Mouse (Mus musculus) gonadal fat pad, adult 2 months (tissue): ENCODE results near the gene Ripk3. TPM values are rescaled to one million over a fixed set of nuclear protein-coding genes. Genes with fewer than 3 reads are reported as not detected.
A peak's percentile ranks its signal among the peaks of the same experiment; 100 is the strongest.
"Not testable (repeated sequence)": the region's sequence is repeated elsewhere in the genome, so short reads cannot be mapped to it uniquely, and the experiment has no call there.

Experiments used
- DNase-seq: peaks from one replicate; pipeline ENCODE4 v3.0.0-alpha.2; 2012; ENCODE audit warnings: low read depth
- polyA plus RNA-seq: library from polyadenylated mRNA; depleted of rRNA; stranded (reverse); fragments of >200 nt; gene quantifications from 2 replicates; pipeline ENCODE4 v1.2.3, GENCODE M21; 2012; rRNA removed

Ripk3 gene
- polyA plus RNA-seq, 1 experiment: 10.7 TPM

DNA sequence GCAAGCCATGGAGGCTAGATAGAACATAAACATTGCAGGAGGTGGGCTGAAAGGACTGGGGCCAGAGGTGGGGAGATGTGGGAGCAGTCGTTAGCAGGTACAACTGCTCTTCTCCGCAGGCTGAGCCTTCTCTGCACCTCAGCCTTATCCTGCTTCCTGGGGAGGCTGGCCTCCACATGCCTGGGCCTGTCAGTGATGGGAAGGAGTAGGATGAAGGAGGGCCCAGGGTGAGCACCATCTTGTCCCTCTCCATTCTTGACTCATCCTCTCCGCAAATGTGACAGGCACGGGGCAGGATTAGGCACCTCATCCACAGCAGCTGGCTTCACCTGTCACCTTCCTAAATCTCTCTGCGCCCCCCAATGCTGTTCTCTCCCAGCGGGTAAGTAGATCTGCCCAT lies 27.5 kb downstream of the Ripk3 start, which contains the start of gene Ltb4r2:
Gene Ltb4r2, plus strand, starts transcription at position 266 of the 400 bp plus-strand sequence.
- DNase-seq: no peak

DNA sequence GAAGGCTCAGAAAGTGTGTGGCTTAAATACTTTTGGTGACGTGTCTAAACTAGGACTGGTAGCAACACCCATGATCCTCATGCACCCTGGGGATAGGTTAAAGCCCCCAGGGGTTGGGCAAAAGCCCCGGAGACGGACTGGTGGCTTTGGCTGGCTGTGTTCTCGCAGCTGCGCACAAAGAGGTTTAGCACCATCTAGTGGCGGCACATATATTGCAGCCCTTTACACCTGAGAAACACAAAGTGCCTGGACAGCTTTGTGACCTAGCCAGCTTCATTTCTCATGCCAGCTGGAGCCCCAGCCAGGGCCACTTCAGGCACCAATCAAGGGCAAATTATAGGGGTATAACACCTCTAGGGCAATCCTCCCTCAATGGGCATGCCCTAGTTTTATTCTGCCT lies 28.5 kb downstream of the Ripk3 start:
- DNase-seq: not testable (repeated sequence)

DNA sequence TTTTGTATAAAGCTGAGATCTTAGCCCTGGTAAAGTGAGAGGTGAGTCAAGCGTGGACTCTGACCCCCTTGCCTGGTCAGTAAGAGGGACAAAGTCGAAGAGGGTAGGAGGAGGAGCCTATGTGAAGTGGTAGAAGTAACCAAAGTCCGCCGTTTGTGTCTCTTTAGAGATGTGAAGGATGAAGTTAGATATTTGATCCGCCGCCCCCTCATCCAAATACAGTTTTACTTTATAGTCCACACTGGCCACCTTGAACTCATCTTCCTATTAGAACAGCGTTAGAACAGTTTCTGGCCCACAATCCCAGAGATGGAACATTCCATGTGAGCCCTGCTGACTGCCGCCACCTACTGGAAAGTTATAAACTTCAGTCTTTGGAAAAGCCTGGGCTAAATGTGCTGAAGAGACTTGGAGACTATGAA lies 30.3 kb downstream of the Ripk3 start, which contains the start of gene Cideb:
Gene Cideb, minus strand, starts transcription at position 96 of the 422 bp plus-strand sequence.
- DNase-seq: no peak

DNA sequence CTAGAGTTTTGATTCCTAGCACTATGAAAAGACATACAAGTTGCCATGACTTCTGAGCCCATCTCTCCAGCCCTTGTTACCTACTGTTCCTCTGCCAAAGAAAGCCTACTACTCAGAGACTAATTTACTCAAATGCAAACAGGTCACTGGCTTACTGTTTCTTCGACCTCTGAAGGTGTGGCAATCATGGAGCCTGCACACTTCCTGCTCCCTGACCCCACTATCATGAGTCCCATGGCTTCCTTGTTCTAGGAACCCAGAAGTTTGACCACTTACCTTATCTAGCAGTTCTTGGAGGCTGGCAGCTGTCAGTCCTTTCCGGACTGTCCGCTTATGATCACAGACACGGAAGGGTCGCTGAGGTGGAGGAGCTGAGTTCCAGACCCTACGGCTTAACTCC lies 31.1 kb downstream of the Ripk3 start:
- DNase-seq: no peak

DNA sequence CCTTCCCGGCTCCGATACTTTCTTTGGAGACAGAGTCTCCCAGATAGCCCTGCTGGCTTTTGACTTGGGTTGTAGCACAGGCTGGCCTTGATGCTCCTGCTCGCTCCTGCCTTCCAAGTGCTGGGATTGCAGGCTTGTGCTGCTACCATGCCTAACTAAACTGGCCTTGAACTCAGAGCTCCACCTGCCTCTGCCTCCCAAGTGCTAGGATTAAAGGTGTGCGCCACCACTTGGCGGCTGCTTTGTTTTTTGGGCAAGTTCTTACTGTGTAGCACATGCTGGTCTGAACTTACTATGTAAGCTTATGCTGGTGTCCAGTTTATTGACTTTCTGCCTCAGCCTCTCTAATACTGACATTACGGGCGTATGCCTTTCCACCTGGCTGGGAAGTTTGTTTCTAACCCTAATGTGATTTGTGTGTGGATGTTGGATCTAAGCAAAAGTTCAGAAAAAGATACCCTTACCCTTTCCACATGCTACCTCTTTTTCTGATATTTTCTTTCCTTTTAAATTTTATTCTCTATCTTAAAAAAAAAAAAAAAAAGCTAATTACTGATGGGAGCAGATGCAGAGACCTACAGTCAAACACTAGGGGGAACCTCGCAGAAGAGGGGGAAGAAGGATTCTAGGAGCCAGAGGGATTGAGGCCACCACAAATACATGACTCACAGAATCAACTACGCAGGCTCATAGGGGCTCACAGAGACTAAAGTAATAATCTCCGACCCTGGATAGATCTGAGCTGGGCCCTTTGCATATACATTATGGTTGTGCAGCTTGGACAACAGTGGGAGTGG lies 41.4 kb downstream of the Ripk3 start:
- no peak for DNase-seq

DNA sequence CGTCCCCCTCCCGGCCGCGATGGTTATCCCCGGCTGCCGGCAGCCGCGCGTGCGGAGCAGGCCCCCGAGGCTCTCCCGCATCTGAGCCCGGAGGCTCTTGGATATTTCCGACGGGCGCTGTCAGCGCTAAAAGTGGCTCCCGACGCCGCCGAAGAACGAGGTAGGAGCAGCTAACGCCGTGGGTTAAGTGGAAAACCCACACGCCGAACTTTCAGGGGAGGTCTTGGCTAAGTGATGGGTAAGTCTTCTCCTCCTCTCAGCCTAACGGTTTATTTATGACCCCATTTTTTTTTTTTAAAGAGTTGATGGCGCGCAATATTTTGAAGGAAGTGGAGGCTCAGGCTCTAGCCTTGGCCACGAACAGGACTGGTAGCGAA lies 42.8 kb downstream of the Ripk3 start:
- DNase-seq: no peak

DNA sequence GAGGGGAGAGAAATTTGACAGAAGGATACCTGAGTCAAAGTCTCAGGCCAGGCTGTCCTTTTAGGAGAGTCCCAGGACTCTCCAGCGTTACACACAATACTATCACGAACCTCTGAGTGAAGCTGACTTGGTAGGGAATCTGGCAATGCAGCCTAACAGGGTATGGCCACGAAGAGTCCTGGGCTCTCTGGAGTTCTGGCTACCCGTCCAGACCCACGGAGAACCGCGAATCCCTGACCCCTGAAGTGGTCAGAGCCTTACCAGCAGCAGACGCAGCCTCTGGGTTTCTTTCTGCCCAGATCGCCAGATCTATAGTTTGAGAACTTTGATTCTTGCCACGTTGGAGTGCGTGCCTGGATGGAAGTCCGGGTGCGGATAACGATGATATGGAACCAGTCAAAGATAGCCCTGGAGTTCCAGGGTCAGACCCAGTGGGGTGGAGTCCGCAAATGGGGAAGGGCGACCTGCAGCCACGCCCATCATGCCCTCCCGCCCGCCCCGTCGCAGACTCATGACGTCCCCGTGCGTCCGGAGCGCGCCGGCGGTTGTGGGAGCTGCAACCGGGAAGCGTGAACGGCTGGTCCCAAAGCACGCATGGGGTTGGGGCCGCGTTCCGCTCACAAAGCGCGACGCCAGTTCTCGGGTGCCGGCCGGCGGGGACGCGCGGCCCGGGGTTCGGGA lies 43.3 kb downstream of the Ripk3 start, which contains the start of the genes Dhrs1 and Nop9:
Gene Dhrs1, minus strand, starts transcription at position 511 of the 681 bp plus-strand sequence.
Gene Nop9, plus strand, starts transcription at position 514 of the 681 bp plus-strand sequence.
- DNase-seq: no peak

DNA sequence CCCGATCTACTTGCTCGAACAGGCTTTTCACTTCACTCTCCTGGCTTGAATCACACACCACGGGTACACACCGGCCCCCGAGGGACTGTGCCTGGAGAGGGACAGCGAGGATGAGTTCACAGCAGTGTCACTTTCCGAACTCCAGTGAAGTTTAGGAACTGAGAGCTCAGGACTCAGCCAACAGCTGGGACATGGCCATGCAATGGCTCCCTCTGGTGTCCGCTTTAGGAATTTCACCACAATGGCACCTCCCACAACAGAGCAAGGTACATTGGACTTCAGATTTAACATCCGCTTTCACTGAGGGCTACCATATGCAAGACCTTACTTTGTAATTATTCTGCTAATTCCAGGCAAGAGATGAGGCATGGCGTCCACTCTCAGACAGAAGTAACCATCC lies 45.0 kb downstream of the Ripk3 start:
- peak; percentile 54 for DNase-seq

DNA sequence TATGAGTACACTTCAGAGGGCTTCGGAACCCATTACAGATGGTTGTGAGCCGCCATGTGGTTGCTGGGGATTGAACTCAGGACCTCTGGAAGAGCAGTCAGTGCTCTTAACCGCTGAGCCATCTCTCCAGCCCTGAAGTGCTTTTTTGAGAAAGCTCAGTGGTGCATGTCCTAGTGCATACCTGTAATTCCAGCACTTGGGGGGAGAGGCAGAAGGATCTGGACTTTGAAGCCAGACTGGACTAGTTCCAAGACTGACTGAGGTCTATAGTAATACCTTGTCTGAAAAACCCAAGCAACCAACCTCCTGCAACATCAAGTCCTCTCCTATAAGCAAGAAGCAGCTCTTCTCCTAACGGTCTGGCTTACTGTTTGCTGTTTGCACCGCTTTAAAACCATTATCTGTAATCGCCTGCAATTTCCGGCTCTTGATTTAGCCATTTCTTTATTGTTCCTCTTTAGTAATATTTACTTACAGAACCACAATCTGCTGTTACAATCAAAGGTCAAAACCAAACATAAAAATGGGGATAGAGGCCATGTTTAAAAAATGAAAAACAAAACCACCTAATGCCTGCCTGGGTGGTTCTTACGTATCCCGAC lies 51.5 kb downstream of the Ripk3 start:
- DNase-seq: no peak

DNA sequence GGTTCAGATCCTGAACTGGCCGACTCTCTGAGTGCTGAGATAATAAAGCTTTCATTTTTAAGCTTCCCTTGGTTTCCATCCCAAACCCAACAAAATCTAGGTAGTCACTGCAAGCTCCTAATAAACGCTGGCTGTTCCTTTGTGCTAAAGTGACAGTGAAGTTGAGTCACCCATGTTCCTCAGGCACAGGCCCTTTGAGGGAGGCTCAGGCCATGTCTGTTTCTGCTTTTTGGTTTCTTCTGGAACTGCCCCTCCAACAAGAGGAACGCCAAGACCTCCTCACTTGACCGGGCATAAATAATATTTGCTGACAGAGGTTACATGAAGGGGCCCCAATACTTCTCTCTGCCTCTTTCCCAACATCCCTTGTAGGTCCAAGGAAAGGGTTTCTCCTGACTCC lies 52.9 kb downstream of the Ripk3 start:
- no peak for DNase-seq

DNA sequence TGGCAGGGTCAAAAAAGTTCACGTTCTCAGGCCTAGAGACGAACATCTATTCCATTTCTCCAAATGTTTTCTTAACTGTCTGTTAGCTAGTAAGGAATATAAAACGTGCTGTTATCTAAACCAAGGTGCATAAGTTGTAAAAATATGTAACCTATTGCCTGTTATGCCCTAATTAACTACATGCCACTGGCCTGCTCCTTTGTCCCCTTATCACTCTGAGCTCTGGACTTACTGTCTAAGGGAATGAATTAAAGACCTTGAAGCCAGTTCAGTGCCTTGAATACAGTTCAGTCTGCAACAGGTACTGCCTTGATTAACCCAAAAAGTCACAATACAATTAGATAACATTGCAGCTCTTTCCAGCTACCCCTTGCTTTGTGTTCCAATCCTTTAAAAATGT lies 53.3 kb downstream of the Ripk3 start:
- no peak for DNase-seq

Other genes starting within 250 kb of the Ripk3 start
- gene Pck2, start 248.6 kb downstream of the Ripk3 start, polyA plus RNA-seq: 46.6 and 53.5 TPM in 2 replicates
- gene Dcaf11, start 228.9 kb downstream of the Ripk3 start, polyA plus RNA-seq: 186 and 207 TPM in 2 replicates
- 5.5 and 6.6 TPM in 2 replicates for gene A730061H03Rik, start 228.5 kb downstream of the Ripk3 start, polyA plus RNA-seq
- gene Fitm1, start 213.2 kb downstream of the Ripk3 start, polyA plus RNA-seq: 1.6 and 4.0 TPM in 2 replicates
- 62.8 and 71.9 TPM in 2 replicates for gene Psme1, start 210.7 kb downstream of the Ripk3 start, polyA plus RNA-seq
- gene Emc9, start 203.6 kb downstream of the Ripk3 start, polyA plus RNA-seq: 37.4 and 62.0 TPM in 2 replicates
- 85.1 and 122 TPM in 2 replicates for gene Psme2, start 197.8 kb downstream of the Ripk3 start, polyA plus RNA-seq
- gene Rnf31, start 197.2 kb downstream of the Ripk3 start, polyA plus RNA-seq: 29.9 and 31.3 TPM in 2 replicates
- gene Irf9, start 185.3 kb downstream of the Ripk3 start, polyA plus RNA-seq: 63.1 and 66.8 TPM in 2 replicates
- gene Rec8, start 170.8 kb downstream of the Ripk3 start, polyA plus RNA-seq: 8.0 and 30.7 TPM in 2 replicates
- gene Ipo4, start 152.9 kb downstream of the Ripk3 start, polyA plus RNA-seq: 93.1 and 112 TPM in 2 replicates
- 3.5 and 4.7 TPM in 2 replicates for gene Gm49378, start 151.0 kb downstream of the Ripk3 start, polyA plus RNA-seq
- 103 and 117 TPM in 2 replicates for gene Tm9sf1, start 145.1 kb downstream of the Ripk3 start, polyA plus RNA-seq
- gene Tssk4, start 138.7 kb downstream of the Ripk3 start, polyA plus RNA-seq: 4.4 and 4.6 TPM in 2 replicates
- 33.1 and 34.8 TPM in 2 replicates for gene Mdp1, start 128.4 kb downstream of the Ripk3 start, polyA plus RNA-seq
- gene Gmpr2, start 116.9 kb downstream of the Ripk3 start, polyA plus RNA-seq: 17.9 and 24.6 TPM in 2 replicates
- 262 and 441 TPM in 2 replicates for gene Nedd8, start 116.7 kb downstream of the Ripk3 start, polyA plus RNA-seq
- 12.3 and 12.4 TPM in 2 replicates for gene Tinf2, start 107.0 kb downstream of the Ripk3 start, polyA plus RNA-seq
- gene Tgm1, start 74.9 kb downstream of the Ripk3 start, polyA plus RNA-seq: 4.3 and 4.4 TPM in 2 replicates
- gene Rabggta, start 66.6 kb downstream of the Ripk3 start, polyA plus RNA-seq: 48.4 and 49.0 TPM in 2 replicates
- gene Dhrs1, start 43.2 kb downstream of the Ripk3 start, polyA plus RNA-seq: 92.5 and 99.0 TPM in 2 replicates
- gene Nop9, start 43.2 kb downstream of the Ripk3 start, polyA plus RNA-seq: 16.7 and 18.1 TPM in 2 replicates
- gene Cideb, start 30.4 kb downstream of the Ripk3 start, polyA plus RNA-seq: 5.9 and 8.3 TPM in 2 replicates
- gene Ltb4r2, start 27.4 kb downstream of the Ripk3 start, polyA plus RNA-seq: 1.5 and 2.2 TPM in 2 replicates
- 3.8 and 4.6 TPM in 2 replicates for gene Ltb4r1, start 22.9 kb downstream of the Ripk3 start, polyA plus RNA-seq
- gene Adcy4, start 4.8 kb downstream of the Ripk3 start, polyA plus RNA-seq: 12.6 and 13.6 TPM in 2 replicates
- 12.1 and 12.7 TPM in 2 replicates for gene Nfatc4, start 34.3 kb upstream of the Ripk3 start, polyA plus RNA-seq
- 3.4 and 4.9 TPM in 2 replicates for gene Nynrin, start 65.1 kb upstream of the Ripk3 start, polyA plus RNA-seq
- 0.28 and 0.54 TPM in 2 replicates for gene Cbln3, start 95.5 kb upstream of the Ripk3 start, polyA plus RNA-seq
- 14.3 and 14.7 TPM in 2 replicates for gene Khnyn, start 96.1 kb upstream of the Ripk3 start, polyA plus RNA-seq
- gene Sdr39u1, start 111.4 kb upstream of the Ripk3 start, polyA plus RNA-seq: 62.6 and 68.9 TPM in 2 replicates
- 2.0 and 2.6 TPM in 2 replicates for gene Cma1, start 155.8 kb upstream of the Ripk3 start, polyA plus RNA-seq
- gene Cma2, start 162.1 kb upstream of the Ripk3 start, polyA plus RNA-seq: not detected in 2 replicates
- not detected in 2 replicates for gene Mcpt1, start 229.1 kb upstream of the Ripk3 start, polyA plus RNA-seq
- gene Mcpt9, start 241.6 kb upstream of the Ripk3 start, polyA plus RNA-seq: not detected in 2 replicates